Mouse (Mus musculus) intestine, embryonic 15.5 days (tissue): ENCODE data around the gene Olfr789. TPM values are rescaled to one million over a fixed set of nuclear protein-coding genes. Genes with fewer than 3 reads are reported as not detected.

Experiments
- ATAC-seq: fragments of 200-750 bp; cut with Nextera tagmentation; 2 replicates; pipeline ENCODE4 v1.8.0; 2017; ENCODE audit warnings: moderate TSS enrichment, moderate library complexity
- H3K27ac ChIP-seq: fragments of 300-500 bp; sonication (generic); 2 replicates; pipeline ENCODE4 v1.5.1; 2015; ENCODE audit warnings: mild to moderate bottlenecking, inconsistent platforms
- H3K27me3 ChIP-seq: fragments of 300-500 bp; sonication (generic); replicated peaks from 2 replicates; pipeline ENCODE4 v1.6.1; 2015; ENCODE audit warnings: inconsistent platforms
- H3K36me3 ChIP-seq: fragments of 300-500 bp; sonication (generic); 2 replicates; pipeline ENCODE4 v1.6.1; 2015; ENCODE audit warnings: inconsistent platforms
- H3K4me1 ChIP-seq: fragments of 300-500 bp; sonication (generic); replicated peaks from 2 replicates; pipeline ENCODE4 v1.6.1; 2015; ENCODE audit warnings: inconsistent platforms
- H3K4me2 ChIP-seq: fragments of 300-500 bp; sonication (generic); replicated peaks from 2 replicates; pipeline ENCODE4 v1.6.1; 2015; ENCODE audit warnings: mild to moderate bottlenecking, inconsistent platforms
- H3K4me3 ChIP-seq: fragments of 300-500 bp; sonication (generic); replicated peaks from 2 replicates; pipeline ENCODE4 v1.5.1; 2015; ENCODE audit warnings: inconsistent platforms
- H3K9ac ChIP-seq: fragments of 300-500 bp; sonication (generic); 2 replicates; pipeline ENCODE4 v1.6.1; 2015; ENCODE audit warnings: inconsistent platforms
- H3K9me3 ChIP-seq: fragments of 300-500 bp; sonication (generic); 2 replicates; pipeline ENCODE4 v1.6.1; 2016; ENCODE audit warnings: inconsistent platforms
- WGBS: fragments of 180-500 bp; shearing (Covaris S2); methylation state at CpG from one replicate; pipeline ENCODE4 v1.1.7; 2015; 5-methylcytosine and 5-hydroxymethylcytosine counted together
- polyA plus RNA-seq: library from polyadenylated mRNA; unstranded; fragments of >200 nt; fragmentation: Nextera tagmentation; extraction: Ambion mirVana; gene quantifications from 2 replicates; pipeline ENCODE4 v1.2.1, GENCODE M21; 2015

Gene Olfr789
- polyA plus RNA-seq: not detected in 2 replicates

GRCm38 (mm10) chr10:129484452-129484851 lies at the start of gene Olfr789:
Gene Olfr789, plus strand, starts transcription at chr10:129484752.
- Histone ChIP-seq H3K4me1 (no peaks in the 10 kb centered on the region), H3K4me2 (no peak within 1 kb of the TSS), H3K4me3 (no peak within 1 kb of the TSS), H3K27me3 (no peaks in the 10 kb centered on the region), H3K9ac (no peak within 1 kb of the TSS), H3K27ac (no peak within 1 kb of the TSS), H3K36me3 (no peaks in the 10 kb centered on the region), H3K9me3 (no peaks in the 10 kb centered on the region)
- WGBS: 57% methylated on average over 2 of the region's 2 CpGs
- no peak for ATAC-seq

- 88% methylated on average over 3 of the region's 3 CpGs for WGBS
- Histone ChIP-seq H3K4me2 (no peak within 1 kb of the TSS), H3K36me3 (no peaks in the 10 kb centered on the region), H3K9ac (no peak within 1 kb of the TSS), H3K4me3 (no peak within 1 kb of the TSS), H3K4me1 (no peaks in the 10 kb centered on the region), H3K27me3 (no peaks in the 10 kb centered on the region), H3K9me3 (no peaks in the 10 kb centered on the region), H3K27ac (no peak within 1 kb of the TSS)
- ATAC-seq: no peak
Observed at GRCm38 (mm10) chr10:129461562-129461961, 23.0 kb upstream of the Olfr789 start, which contains the start of gene Olfr787. Gene Olfr787, plus strand, starts transcription at chr10:129461862.

- no peak within 1 kb of the TSS for H3K4me3 ChIP-seq
- no peaks in the 10 kb centered on the region for H3K9me3 ChIP-seq
- ATAC-seq: no peak
- H3K27ac ChIP-seq: no peak within 1 kb of the TSS
- no peaks in the 10 kb centered on the region for H3K4me1 ChIP-seq
- H3K9ac ChIP-seq: no peak within 1 kb of the TSS
- H3K27me3 ChIP-seq: no peaks in the 10 kb centered on the region
- no peak within 1 kb of the TSS for H3K4me2 ChIP-seq
- H3K36me3 ChIP-seq: no peaks in the 10 kb centered on the region
Observed at GRCm38 (mm10) chr10:129470698-129471097, 13.9 kb upstream of the Olfr789 start, which contains the start of gene Olfr788. Gene Olfr788, plus strand, starts transcription at chr10:129470998.

GRCm38 (mm10) chr10:129473256-129473655 lies 11.3 kb upstream of the Olfr789 start:
- Histone ChIP-seq H3K36me3 (no peaks in the 10 kb centered on the region), H3K4me2 (no peak overlapping the region), H3K27ac (no peak overlapping the region), H3K9ac (no peak overlapping the region), H3K4me1 (no peaks in the 10 kb centered on the region), H3K4me3 (no peak overlapping the region), H3K27me3 (no peaks in the 10 kb centered on the region), H3K9me3 (no peaks in the 10 kb centered on the region)
- 61% methylated on average over 2 of the region's 2 CpGs for WGBS
- no peak for ATAC-seq

GRCm38 (mm10) chr10:129473723-129474122 lies 10.8 kb upstream of the Olfr789 start:
- Histone ChIP-seq H3K4me3 (no peak overlapping the region), H3K9me3 (no peaks in the 10 kb centered on the region), H3K9ac (no peak overlapping the region), H3K36me3 (no peaks in the 10 kb centered on the region), H3K4me1 (no peaks in the 10 kb centered on the region), H3K4me2 (no peak overlapping the region), H3K27ac (no peak overlapping the region), H3K27me3 (no peaks in the 10 kb centered on the region)
- ATAC-seq: no peak

- Histone ChIP-seq H3K9ac (no peak overlapping the region), H3K36me3 (no peaks in the 10 kb centered on the region), H3K27me3 (no peaks in the 10 kb centered on the region), H3K27ac (no peak overlapping the region), H3K4me2 (no peak overlapping the region), H3K4me1 (no peaks in the 10 kb centered on the region), H3K9me3 (no peaks in the 10 kb centered on the region), H3K4me3 (no peak overlapping the region)
- ATAC-seq: no peak
- WGBS: 74% methylated on average over 2 of the region's 2 CpGs
Observed at GRCm38 (mm10) chr10:129490101-129490500, 5.5 kb downstream of the Olfr789 start.

- no peak within 1 kb of the TSS for H3K27ac ChIP-seq
Observed at GRCm38 (mm10) chr10:129498192-129498591, 13.6 kb downstream of the Olfr789 start, which contains the start of gene Olfr790. Gene Olfr790, plus strand, starts transcription at chr10:129498492.

GRCm38 (mm10) chr10:129521492-129521891 lies 36.9 kb downstream of the Olfr789 start, which contains the start of gene Olfr791:
Gene Olfr791, plus strand, starts transcription at chr10:129521792.
- H3K27ac ChIP-seq: no peak within 1 kb of the TSS
- H3K4me1 ChIP-seq: no peaks in the 10 kb centered on the region
- no peaks in the 10 kb centered on the region for H3K9me3 ChIP-seq
- no peak for ATAC-seq
- no peaks in the 10 kb centered on the region for H3K36me3 ChIP-seq
- H3K4me3 ChIP-seq: no peak within 1 kb of the TSS
- no peak within 1 kb of the TSS for H3K4me2 ChIP-seq
- no peak within 1 kb of the TSS for H3K9ac ChIP-seq
- H3K27me3 ChIP-seq: no peaks in the 10 kb centered on the region
- WGBS: 67% methylated on average over 3 of the region's 3 CpGs

More at GRCm38 (mm10) chr10:129498192-129498591, 13.6 kb downstream of the Olfr789 start, which contains the start of gene Olfr790:
- H3K9ac ChIP-seq: no peak within 1 kb of the TSS
- no peak for ATAC-seq
- no peak within 1 kb of the TSS for H3K4me2 ChIP-seq
- H3K27me3 ChIP-seq: no peaks in the 10 kb centered on the region
- no peaks in the 10 kb centered on the region for H3K36me3 ChIP-seq
- no peaks in the 10 kb centered on the region for H3K9me3 ChIP-seq
- no peaks in the 10 kb centered on the region for H3K4me1 ChIP-seq
- no peak within 1 kb of the TSS for H3K4me3 ChIP-seq

- H3K4me1 ChIP-seq: no peaks in the 10 kb centered on the region
- H3K9me3 ChIP-seq: no peaks in the 10 kb centered on the region
- H3K4me2 ChIP-seq: no peak within 1 kb of the TSS
- H3K4me3 ChIP-seq: no peak within 1 kb of the TSS
- no peaks in the 10 kb centered on the region for H3K27me3 ChIP-seq
- ATAC-seq: no peak
- WGBS: 83% methylated on average over 1 of the region's 1 CpGs
- H3K27ac ChIP-seq: no peak within 1 kb of the TSS
- no peak within 1 kb of the TSS for H3K9ac ChIP-seq
- no peaks in the 10 kb centered on the region for H3K36me3 ChIP-seq
Observed at GRCm38 (mm10) chr10:129538862-129539261, 54.3 kb downstream of the Olfr789 start, which contains the start of gene Olfr792. Gene Olfr792, plus strand, starts transcription at chr10:129539162.

Other genes with a start within 250 kb of the Olfr789 start
- not detected in 2 replicates for gene Olfr774, start 248.5 kb upstream of the Olfr789 start, polyA plus RNA-seq
- not detected in 2 replicates for gene Olfr775, start 236.3 kb upstream of the Olfr789 start, polyA plus RNA-seq
- gene Olfr776, start 225.6 kb upstream of the Olfr789 start, polyA plus RNA-seq: not detected in 2 replicates
- not detected in 2 replicates for gene Olfr777, start 213.3 kb upstream of the Olfr789 start, polyA plus RNA-seq
- not detected in 2 replicates for gene Olfr780, start 166.6 kb upstream of the Olfr789 start, polyA plus RNA-seq
- gene Olfr781, start 155.9 kb upstream of the Olfr789 start, polyA plus RNA-seq: not detected in 2 replicates
- not detected in 2 replicates for gene Olfr782, start 135.9 kb upstream of the Olfr789 start, polyA plus RNA-seq
- 0.09 TPM in 1 of 2 replicates, not detected in the other for gene Olfr784, start 100.7 kb upstream of the Olfr789 start, polyA plus RNA-seq
- not detected in 2 replicates for gene Olfr785, start 79.3 kb upstream of the Olfr789 start, polyA plus RNA-seq
- gene Olfr786, start 57.4 kb upstream of the Olfr789 start, polyA plus RNA-seq: not detected in 2 replicates
- gene Olfr787, start 22.9 kb upstream of the Olfr789 start, polyA plus RNA-seq: not detected in 2 replicates
- gene Olfr788, start 13.8 kb upstream of the Olfr789 start, polyA plus RNA-seq: not detected in 2 replicates
- not detected in 2 replicates for gene Olfr790, start 13.7 kb downstream of the Olfr789 start, polyA plus RNA-seq
- not detected in 2 replicates for gene Olfr791, start 37.0 kb downstream of the Olfr789 start, polyA plus RNA-seq
- not detected in 2 replicates for gene Olfr792, start 54.4 kb downstream of the Olfr789 start, polyA plus RNA-seq
- gene Olfr794, start 82.9 kb downstream of the Olfr789 start, polyA plus RNA-seq: not detected in 2 replicates
- not detected in 2 replicates for gene Olfr796, start 127.8 kb downstream of the Olfr789 start, polyA plus RNA-seq
- gene Olfr798, start 143.2 kb downstream of the Olfr789 start, polyA plus RNA-seq: not detected in 2 replicates
- gene Olfr799, start 152.7 kb downstream of the Olfr789 start, polyA plus RNA-seq: not detected in 2 replicates
- not detected in 2 replicates for gene Olfr800, start 172.9 kb downstream of the Olfr789 start, polyA plus RNA-seq
- not detected in 2 replicates for gene Olfr801, start 189.1 kb downstream of the Olfr789 start, polyA plus RNA-seq
- not detected in 2 replicates for gene Olfr802, start 203.4 kb downstream of the Olfr789 start, polyA plus RNA-seq
- not detected in 2 replicates for gene Olfr803, start 209.5 kb downstream of the Olfr789 start, polyA plus RNA-seq
- not detected in 2 replicates for gene Olfr804, start 218.5 kb downstream of the Olfr789 start, polyA plus RNA-seq
- gene Olfr805, start 244.6 kb downstream of the Olfr789 start, polyA plus RNA-seq: not detected in 2 replicates